Mouse (Mus musculus): Measurements from ENCODE around the gene Kri1. TPM values are rescaled to one million over a fixed set of nuclear protein-coding genes. Genes with fewer than 3 reads are reported as not detected.

Gene Kri1
- total and polyA plus RNA-seq, 3 experiments, result 76.1 to 233 (median 199) TPM

DNA sequence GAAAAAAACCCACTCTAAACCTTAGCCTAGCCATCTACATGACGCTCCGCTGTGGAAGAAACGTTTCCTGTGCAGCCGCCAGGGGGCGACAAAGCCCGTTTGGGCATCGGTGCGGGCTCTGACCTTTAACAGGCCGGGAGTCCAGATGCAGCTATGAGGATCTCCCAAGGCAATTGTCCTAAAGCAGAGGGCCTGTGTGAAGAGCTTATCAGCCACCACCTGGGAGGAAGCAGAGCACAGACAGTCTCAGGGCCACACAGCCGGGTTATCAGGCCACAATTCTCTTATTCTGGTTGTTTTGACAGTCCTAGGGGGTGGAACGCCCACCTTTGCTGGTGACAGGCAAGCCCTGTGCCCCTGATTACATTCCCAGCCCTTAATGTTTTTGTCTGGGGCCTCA lies 25.6 kb upstream of the Kri1 start (continued):
- TF ChIP-seq MXI1 (IDR thresholded peaks at IDR 0.05; ENCODE audit: low read depth, low read length) (peak; percentile 82; the same call in 1 of the 2 replicates), CTCF (IDR thresholded peaks at IDR 0.05 in 2 of 3, conservative IDR thresholded peaks at IDR 0.05 in 1 of 3; ENCODE audit: control insufficient read depth in 1 of 3, insufficient read depth in 1 of 3, low read depth in 2 of 3, low read length in 3 of 3, poor library complexity in 1 of 3, severe bottlenecking in 1 of 3) (peak in 2 of 3 experiments; percentile 100; a peak in 5 of 6 replicates)

DNA sequence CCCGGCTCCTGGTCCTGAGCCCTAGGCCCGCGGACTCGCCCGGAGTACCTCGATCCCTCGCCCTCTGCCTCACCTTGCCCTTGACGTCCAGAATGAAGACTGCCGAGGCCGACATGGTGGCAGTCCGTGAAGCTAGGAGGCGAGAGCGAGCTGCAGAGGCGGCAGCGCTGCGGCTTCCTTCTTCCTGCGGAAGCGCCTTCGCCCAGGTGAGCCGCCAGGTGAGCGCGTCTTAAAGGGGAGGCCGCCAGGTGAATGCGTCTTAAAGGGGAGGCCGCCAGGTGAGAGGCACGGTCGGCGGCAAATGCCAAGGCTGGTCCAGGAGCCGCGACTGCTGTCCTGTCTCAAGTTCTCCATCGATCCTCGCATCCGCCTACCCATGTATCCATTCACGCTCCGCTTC lies 24.4 kb upstream of the Kri1 start, which contains the start of gene Ap1m2:
Ap1m2 (minus strand) TSS at position 204 of the 400 bp plus-strand sequence.
- Histone ChIP-seq H3K9me3 (replicated peaks; ENCODE audit: insufficient read depth, low read length) (no peaks in the 10 kb centered on the region), H3K4me1 (ENCODE audit: control insufficient read depth in 1 of 2, insufficient read depth in 2 of 2, low read length in 2 of 2) (peaks cover 4 to 12% of the 10 kb centered on the region in 2 experiments; a peak in 3 of 4 replicates), H3K4me3 (ENCODE audit: control insufficient read depth in 1 of 2, insufficient read depth in 1 of 2, low read depth in 2 of 2, low read length in 2 of 2) (no peak within 1 kb of the TSS), H3K27ac (ENCODE audit: control insufficient read depth, low read depth, low read length) (no peak within 1 kb of the TSS), H3K27me3 (ENCODE audit: control insufficient read depth in 1 of 2, insufficient read depth in 2 of 2, low read length in 2 of 2) (no peaks in the 10 kb centered on the region), H3K9ac (ENCODE audit: control insufficient read depth, low read depth, low read length, poor library complexity, severe bottlenecking) (peak within 1 kb of the TSS; percentile 6; the same call in 1 of the 2 replicates), H3K36me3 (ENCODE audit: control insufficient read depth in 1 of 2, insufficient read depth in 2 of 2, low read length in 2 of 2) (peaks cover 0 to 10% of the 10 kb centered on the region in 2 experiments; a peak in 2 of 4 replicates), H3K79me2 (ENCODE audit: control insufficient read depth, insufficient read depth, low read length, poor library complexity) (no peaks in the 10 kb centered on the region)
- DNase-seq (ENCODE audit: low read depth, low spot score), result no peak
- no peak for TF ChIP-seq E2F4 (IDR thresholded peaks at IDR 0.05; ENCODE audit: borderline replicate concordance, low read depth, low read length)
- TF ChIP-seq MAZ (IDR thresholded peaks at IDR 0.05; ENCODE audit: low read depth, low read length), result no peak
- no peak for TF ChIP-seq SIN3A (IDR thresholded peaks at IDR 0.05; ENCODE audit: low read length)
- TF ChIP-seq POLR2A (IDR thresholded peaks at IDR 0.05; ENCODE audit: control insufficient read depth in 1 of 2, insufficient read depth in 1 of 2, low read depth in 1 of 2, low read length in 2 of 2, poor library complexity in 1 of 2), result no peak
- TF ChIP-seq USF1 (IDR thresholded peaks at IDR 0.05; ENCODE audit: low read depth, low read length), result no peak
- no peak for TF ChIP-seq POLR2AphosphoS2 (IDR thresholded peaks at IDR 0.05; ENCODE audit: low read length)
- no peak for TF ChIP-seq MXI1 (IDR thresholded peaks at IDR 0.05; ENCODE audit: low read depth, low read length)
- no peak for TF ChIP-seq ZC3H11A (IDR thresholded peaks at IDR 0.05; ENCODE audit: low read depth, low read length)
- no peak for TF ChIP-seq RAD21 (IDR thresholded peaks at IDR 0.05; ENCODE audit: low read depth, low read length)
- TF ChIP-seq UBTF (IDR thresholded peaks at IDR 0.05; ENCODE audit: borderline replicate concordance, insufficient read depth, low read depth, low read length), result no peak
- TF ChIP-seq MAFK (IDR thresholded peaks at IDR 0.05; ENCODE audit: borderline replicate concordance, low read depth, low read length), result no peak
- no peak for TF ChIP-seq MAX (IDR thresholded peaks at IDR 0.05; ENCODE audit: low read length)
- no peak for TF ChIP-seq NRF1 (IDR thresholded peaks at IDR 0.05; ENCODE audit: insufficient read depth, low read depth, low read length, poor library complexity, severe bottlenecking)

DNA sequence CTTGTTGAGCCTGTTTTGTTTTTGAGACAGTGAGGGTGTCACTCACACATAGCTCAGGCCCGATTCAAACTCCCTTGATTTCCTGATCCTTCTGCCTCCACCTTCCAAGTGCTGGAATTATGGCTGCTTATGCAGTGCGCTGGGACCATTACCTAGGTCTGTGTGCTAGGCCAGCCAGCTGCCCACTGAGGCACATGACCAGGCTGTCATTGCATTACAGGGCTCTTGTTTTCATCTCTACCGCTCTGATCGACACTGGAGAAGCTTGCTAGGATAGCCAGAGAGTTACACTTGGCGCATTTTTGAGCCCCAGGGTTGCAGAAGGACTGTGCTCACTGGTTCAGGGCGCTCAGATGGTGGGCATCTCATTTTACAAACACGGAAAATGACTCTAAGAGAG lies 23.9 kb upstream of the Kri1 start:
- no peaks in the 10 kb centered on the region for H3K79me2 ChIP-seq (ENCODE audit: control insufficient read depth, insufficient read depth, low read length, poor library complexity)
- no peak overlapping the region for H3K9ac ChIP-seq (ENCODE audit: control insufficient read depth, low read depth, low read length, poor library complexity, severe bottlenecking)
- no peak overlapping the region for H3K4me3 ChIP-seq (ENCODE audit: control insufficient read depth in 1 of 2, insufficient read depth in 1 of 2, low read depth in 2 of 2, low read length in 2 of 2)
- no peaks in the 10 kb centered on the region for H3K9me3 ChIP-seq (replicated peaks; ENCODE audit: insufficient read depth, low read length)
- H3K4me1 ChIP-seq (ENCODE audit: control insufficient read depth in 1 of 2, insufficient read depth in 2 of 2, low read length in 2 of 2), result peaks cover 4 to 12% of the 10 kb centered on the region in 2 experiments; a peak in 3 of 4 replicates
- peaks cover 0 to 10% of the 10 kb centered on the region in 2 experiments; a peak in 2 of 4 replicates for H3K36me3 ChIP-seq (ENCODE audit: control insufficient read depth in 1 of 2, insufficient read depth in 2 of 2, low read length in 2 of 2)
- DNase-seq (ENCODE audit: low read depth, low spot score), result no peak
- no peaks in the 10 kb centered on the region for H3K27me3 ChIP-seq (ENCODE audit: control insufficient read depth in 1 of 2, insufficient read depth in 2 of 2, low read length in 2 of 2)
- no peak for TF ChIP-seq ZNF384 (IDR thresholded peaks at IDR 0.05; ENCODE audit: low read depth, low read length)
- TF ChIP-seq USF2 (IDR thresholded peaks at IDR 0.05; ENCODE audit: borderline replicate concordance in 1 of 2, insufficient read depth in 1 of 2, low read depth in 1 of 2, low read length in 2 of 2), result no peak
- TF ChIP-seq E2F4 (IDR thresholded peaks at IDR 0.05; ENCODE audit: borderline replicate concordance, low read depth, low read length), result no peak
- TF ChIP-seq HCFC1 (IDR thresholded peaks at IDR 0.05; ENCODE audit: low read depth, low read length), result no peak
- TF ChIP-seq RAD21 (IDR thresholded peaks at IDR 0.05; ENCODE audit: low read depth, low read length), result no peak
- TF ChIP-seq MXI1 (IDR thresholded peaks at IDR 0.05; ENCODE audit: low read depth, low read length), result no peak
- TF ChIP-seq SMC3 (IDR thresholded peaks at IDR 0.05; ENCODE audit: low read depth, low read length), result no peak
- no peak for TF ChIP-seq NRF1 (IDR thresholded peaks at IDR 0.05; ENCODE audit: insufficient read depth, low read depth, low read length, poor library complexity, severe bottlenecking)
- no peak for TF ChIP-seq MAZ (IDR thresholded peaks at IDR 0.05; ENCODE audit: low read depth, low read length)
- TF ChIP-seq TBP (IDR thresholded peaks at IDR 0.05; ENCODE audit: low read depth, low read length), result no peak
- TF ChIP-seq BHLHE40 (IDR thresholded peaks at IDR 0.05; ENCODE audit: borderline replicate concordance, low read depth, low read length), result no peak
- no peak for TF ChIP-seq NELFE (IDR thresholded peaks at IDR 0.05; ENCODE audit: low read depth, low read length)
- no peak for TF ChIP-seq ELF1 (IDR thresholded peaks at IDR 0.05; ENCODE audit: low read depth, low read length)
- no peak for TF ChIP-seq ETS1 (IDR thresholded peaks at IDR 0.05; ENCODE audit: low read depth, low read length)
- no peak for TF ChIP-seq SIN3A (IDR thresholded peaks at IDR 0.05; ENCODE audit: low read length)
- TF ChIP-seq EP300 (IDR thresholded peaks at IDR 0.05; ENCODE audit: low read depth in 1 of 2, low read length in 2 of 2), result no peak
- TF ChIP-seq RCOR1 (IDR thresholded peaks at IDR 0.05; ENCODE audit: low read depth, low read length), result no peak
- no peak for TF ChIP-seq UBTF (IDR thresholded peaks at IDR 0.05; ENCODE audit: borderline replicate concordance, insufficient read depth, low read depth, low read length)
- no peak for TF ChIP-seq MYC (IDR thresholded peaks at IDR 0.05; ENCODE audit: low read depth, low read length)
- no peak for TF ChIP-seq CTCF (IDR thresholded peaks at IDR 0.05 in 2 of 3, conservative IDR thresholded peaks at IDR 0.05 in 1 of 3; ENCODE audit: control insufficient read depth in 1 of 3, insufficient read depth in 1 of 3, low read depth in 2 of 3, low read length in 3 of 3, poor library complexity in 1 of 3, severe bottlenecking in 1 of 3)
- no peak overlapping the region for H3K27ac ChIP-seq (ENCODE audit: control insufficient read depth, low read depth, low read length)

All from MEL (cell line).